Mouse (Mus musculus): Measurements from ENCODE around the gene Rap1gap2.

DNA sequence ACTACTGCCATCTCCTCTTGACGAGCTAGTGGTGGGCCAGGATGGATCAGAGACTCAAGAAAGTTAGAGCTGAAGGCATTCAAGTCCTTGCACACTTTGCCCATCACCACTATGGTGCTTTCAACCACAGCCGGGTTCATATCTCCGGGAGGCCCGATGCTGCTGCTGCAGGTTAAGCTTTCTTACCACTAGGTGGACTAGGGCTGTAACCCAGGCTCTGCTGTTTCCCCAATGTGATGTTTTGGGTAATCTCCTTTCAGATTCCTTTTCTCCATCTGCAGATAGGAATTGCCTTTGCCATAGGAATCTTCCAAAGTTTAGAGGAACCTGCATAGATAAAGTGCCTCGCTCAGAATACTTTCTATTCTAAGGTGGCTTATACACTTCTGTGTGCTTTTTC is 4.9 kb upstream of the Rap1gap2 start:
- TF ChIP-seq CTCF (IDR thresholded peaks at IDR 0.05; ENCODE audit: low read depth) (peak; percentile 28), EP300 (IDR thresholded peaks at IDR 0.05; ENCODE audit: low read depth) (no peak)

Measured in liver, postnatal 0 days (tissue).